Mouse (Mus musculus): ENCODE measurements around the gene Syn3.
A peak's percentile ranks its signal among the peaks of the same experiment; 100 is the strongest.

Gene Syn3

GRCm38 (mm10) chr10:86218984-86219383 lies 279.7 kb downstream of the Syn3 start:
- no peak for DNase-seq (ENCODE audit: low spot score in 2 of 2)

- DNase-seq (ENCODE audit: low spot score in 2 of 2): no peak
These were observed 281.9 kb downstream of the Syn3 start for GRCm38 (mm10) chr10:86216836-86217235.

DNA sequence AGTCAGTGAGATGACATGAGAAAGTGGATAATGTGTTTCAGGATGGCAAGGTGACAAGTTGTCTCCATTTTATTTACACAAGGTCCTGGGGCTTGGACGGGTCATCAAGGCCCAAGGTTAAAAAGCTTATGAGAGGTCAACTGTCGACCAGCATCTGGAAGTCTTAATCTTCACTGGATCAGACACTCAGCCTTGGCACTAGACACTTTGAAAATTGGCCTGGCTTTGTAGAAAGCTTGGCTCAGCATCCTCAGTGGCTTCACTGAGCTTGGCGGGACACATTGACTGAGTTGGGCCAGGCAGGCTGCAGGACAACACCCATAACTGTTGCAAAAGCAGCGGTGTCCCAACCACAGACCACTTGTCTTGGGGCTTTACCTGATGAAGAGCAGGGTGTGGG lies 286.6 kb downstream of the Syn3 start:
- DNase-seq (ENCODE audit: low spot score in 2 of 2): no peak

GRCm38 (mm10) chr10:86203915-86204314 lies 294.8 kb downstream of the Syn3 start:
- DNase-seq (ENCODE audit: low spot score in 2 of 2): no peak

GRCm38 (mm10) chr10:86203175-86203574 lies 295.5 kb downstream of the Syn3 start:
- no peak for DNase-seq (ENCODE audit: low spot score in 2 of 2)

DNA sequence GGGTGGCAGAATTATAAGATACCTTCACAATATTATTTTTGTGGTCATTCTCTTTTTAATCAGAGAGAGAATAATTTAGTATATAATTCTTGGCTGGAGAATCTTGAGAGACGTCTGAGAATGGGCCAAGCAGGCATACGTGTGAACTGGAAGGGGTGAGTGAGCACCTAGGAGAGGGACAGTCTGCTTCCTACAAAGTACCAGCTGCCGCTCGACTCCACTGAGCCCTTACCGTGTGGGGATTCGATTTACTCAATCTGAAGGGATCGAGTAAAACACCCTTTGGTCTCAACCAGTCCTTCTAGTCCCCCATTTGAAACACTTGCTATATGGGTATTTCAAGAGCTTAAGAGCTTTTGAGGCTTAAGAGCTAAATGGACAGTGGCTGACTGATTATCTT lies 296.9 kb downstream of the Syn3 start:
- no peak for DNase-seq (ENCODE audit: low spot score in 2 of 2)

DNA sequence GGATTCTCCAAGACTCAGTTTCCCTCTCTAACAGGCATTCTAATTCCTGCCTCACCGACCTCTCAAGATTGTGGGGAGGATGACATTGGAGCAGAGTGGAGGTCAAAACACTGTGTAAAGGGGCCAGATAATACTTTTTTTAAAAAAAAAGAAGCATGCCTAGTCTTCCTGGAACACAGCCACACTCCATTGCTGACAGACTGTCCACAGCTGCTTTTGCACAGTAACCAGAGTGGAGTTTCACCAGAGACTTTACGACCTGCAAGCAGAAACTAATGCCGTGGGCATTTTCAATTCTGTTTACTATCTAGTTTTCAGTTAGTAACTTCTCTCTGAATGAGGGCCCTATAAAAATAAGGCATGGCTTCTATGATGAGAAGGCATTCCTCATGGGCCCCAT lies 297.7 kb downstream of the Syn3 start:
- DNase-seq (ENCODE audit: low spot score in 2 of 2): no peak

- DNase-seq (ENCODE audit: low spot score in 2 of 2): no peak
These were observed 302.2 kb downstream of the Syn3 start for GRCm38 (mm10) chr10:86196414-86197025.

DNA sequence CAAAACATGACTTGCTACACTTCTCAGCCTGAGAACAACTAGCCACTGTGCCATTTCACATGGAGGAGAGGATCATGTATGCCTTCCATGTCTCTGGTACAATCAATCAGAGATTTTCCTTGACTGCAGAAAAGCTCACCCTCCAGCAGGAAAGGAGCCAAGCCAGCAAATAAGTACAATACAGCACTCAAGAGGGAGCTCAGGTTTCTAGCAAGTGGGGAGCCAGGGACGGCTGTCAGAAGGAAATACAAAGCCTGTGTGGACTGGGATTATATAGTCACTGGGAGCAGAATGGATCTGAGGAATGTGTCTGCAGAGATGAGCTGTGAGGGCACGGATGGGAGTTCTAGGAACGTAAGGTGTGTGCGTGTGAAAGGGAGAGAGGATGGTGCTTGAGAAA lies 304.0 kb downstream of the Syn3 start:
- no peak for DNase-seq (ENCODE audit: low spot score in 2 of 2)

- DNase-seq (ENCODE audit: low spot score in 2 of 2): no peak
These were observed 304.7 kb downstream of the Syn3 start for GRCm38 (mm10) chr10:86193863-86194434.

- no peak for DNase-seq (ENCODE audit: low spot score in 2 of 2)
These were observed 310.1 kb downstream of the Syn3 start for GRCm38 (mm10) chr10:86188614-86189013.

GRCm38 (mm10) chr10:86187881-86188280 lies 310.8 kb downstream of the Syn3 start:
- no peak for DNase-seq (ENCODE audit: low spot score in 2 of 2)

DNA sequence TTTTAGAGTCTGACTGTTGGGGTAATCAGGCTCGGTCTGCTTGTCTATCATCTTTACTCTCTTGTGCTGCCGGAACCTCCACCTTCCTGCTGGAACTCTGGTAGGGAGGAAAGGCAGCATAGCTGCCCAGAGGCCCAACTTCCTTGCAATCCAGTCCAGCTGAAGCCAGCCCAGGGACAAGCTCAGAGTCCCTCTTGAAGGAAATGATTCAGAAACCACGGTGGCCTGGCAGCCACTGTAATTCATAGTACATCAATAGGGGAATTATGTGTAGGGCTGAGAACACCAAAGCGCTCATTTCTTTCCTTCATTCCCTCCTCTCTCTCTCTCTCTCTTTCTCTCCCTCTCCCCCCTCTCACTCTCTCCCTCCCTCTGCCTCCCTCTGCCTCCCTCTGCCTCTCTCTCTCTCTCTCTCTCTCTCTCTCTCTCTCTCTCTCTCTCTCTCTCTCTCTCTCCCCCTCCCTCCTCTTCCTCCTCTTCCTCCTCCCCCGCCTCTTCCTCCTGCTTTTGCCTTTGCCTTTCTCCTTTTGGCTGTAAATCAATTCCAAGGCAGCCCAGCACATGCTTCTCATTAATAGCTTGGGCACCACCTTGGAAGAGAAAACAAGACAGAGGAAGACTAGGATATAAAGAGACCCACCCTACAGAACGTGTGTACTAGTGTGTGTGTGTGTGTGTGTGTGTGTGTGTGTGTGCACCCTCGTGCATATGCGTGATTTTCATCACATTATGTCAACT lies 315.4 kb downstream of the Syn3 start:
- no peak for DNase-seq (ENCODE audit: low spot score in 2 of 2)

- peak; percentile 25 to 70 for DNase-seq (ENCODE audit: low spot score in 2 of 2)
These were observed 316.4 kb downstream of the Syn3 start for GRCm38 (mm10) chr10:86182183-86182805.

- DNase-seq (ENCODE audit: low spot score in 2 of 2): no peak
These were observed 322.3 kb downstream of the Syn3 start for GRCm38 (mm10) chr10:86176411-86176810.

GRCm38 (mm10) chr10:86174017-86174416 lies 324.7 kb downstream of the Syn3 start:
- no peak for DNase-seq (ENCODE audit: low spot score in 2 of 2)

GRCm38 (mm10) chr10:86173284-86173683 lies 325.4 kb downstream of the Syn3 start:
- DNase-seq (ENCODE audit: low spot score in 2 of 2): no peak

GRCm38 (mm10) chr10:86171246-86171645 lies 327.4 kb downstream of the Syn3 start:
- DNase-seq (ENCODE audit: low spot score in 2 of 2): no peak

- DNase-seq (ENCODE audit: low spot score in 2 of 2): no peak
These were observed 330.6 kb downstream of the Syn3 start for GRCm38 (mm10) chr10:86168084-86168483.

GRCm38 (mm10) chr10:86166854-86167268 lies 331.8 kb downstream of the Syn3 start:
- DNase-seq (ENCODE audit: low spot score in 2 of 2): peak in 1 of 2 experiments; percentile 14

GRCm38 (mm10) chr10:86164098-86164497 lies 334.6 kb downstream of the Syn3 start:
- DNase-seq (ENCODE audit: low spot score in 2 of 2): no peak

DNA sequence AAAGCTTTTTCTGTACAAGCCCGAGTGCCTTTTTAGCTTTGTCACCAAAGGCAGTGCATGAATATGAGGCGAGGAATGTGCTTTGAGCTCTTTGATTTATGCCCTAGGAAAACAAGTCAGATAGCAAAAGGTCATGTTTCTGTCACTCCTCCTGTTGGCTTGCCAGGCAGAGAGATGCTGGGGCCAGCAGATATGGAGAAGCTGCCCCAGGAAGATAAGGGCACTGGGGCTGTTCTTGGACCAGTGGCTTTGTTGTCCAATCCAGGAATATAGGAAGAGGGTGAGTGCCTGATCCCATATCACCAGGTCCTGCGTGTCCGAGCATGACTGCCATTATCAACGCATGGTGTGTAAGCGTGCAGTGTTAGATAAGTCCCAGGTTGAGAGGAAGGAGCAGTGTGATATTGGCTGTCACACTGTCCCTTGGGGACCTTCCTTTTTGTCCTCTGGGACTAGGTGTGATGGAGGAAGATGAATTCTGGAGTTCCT lies 336.9 kb downstream of the Syn3 start:
- DNase-seq (ENCODE audit: low spot score in 2 of 2): no peak
